Mouse (Mus musculus): ENCODE data around the gene Ccp110. TPM values are rescaled to one million over a fixed set of nuclear protein-coding genes. Genes with fewer than 3 reads are reported as not detected.

The Ccp110 gene
- total and polyA plus RNA-seq, 2 experiments from 2014 or later = 1.8 to 1.9 TPM

- ATAC-seq (ENCODE audit: insufficient read depth, low read depth) (peak; percentile 97), DNase-seq (ENCODE audit: low spot score) (peak; percentile 94)
- WGBS = 3% methylated on average over 41 of the region's 41 CpGs
- Histone ChIP-seq H3K4me1 (ENCODE audit: control insufficient read depth, insufficient read depth) (peaks cover 9% of the 10 kb centered on the region), H3K27ac (ENCODE audit: low read depth) (peak overlapping the region; percentile 54; the same call in 1 of the 2 replicates), H3K4me3 (ENCODE audit: low read depth, low read length) (peak overlapping the region; percentile 84), H3K9ac (replicated peaks; ENCODE audit: low read depth, low read length) (peak overlapping the region; percentile 67), H3K9me3 (replicated peaks; ENCODE audit: control insufficient read depth, low read length) (no peaks in the 10 kb centered on the region), H3K27me3 (ENCODE audit: control insufficient read depth, insufficient read depth, low read length) (no peaks in the 10 kb centered on the region), H3K36me3 (replicated peaks; ENCODE audit: control insufficient read depth, insufficient read depth, low read length) (peaks cover 17% of the 10 kb centered on the region), H3K4me2 (ENCODE audit: low read depth, low read length) (peak overlapping the region; percentile 91)
- TF ChIP-seq EP300 (IDR thresholded peaks at IDR 0.05; ENCODE audit: low read depth) = no peak
- no peak for TF ChIP-seq CTCF (IDR thresholded peaks at IDR 0.05; ENCODE audit: low read depth)
Measured at GRCm38 (mm10) chr7:118740532-118741338, 28.4 kb downstream of the Ccp110 start.

GRCm38 (mm10) chr7:118742278-118742677 lies 29.9 kb downstream of the Ccp110 start:
- peaks cover 9% of the 10 kb centered on the region for H3K4me1 ChIP-seq (ENCODE audit: control insufficient read depth, insufficient read depth)

GRCm38 (mm10) chr7:118744766-118745165 lies 32.4 kb downstream of the Ccp110 start:
- no peak for TF ChIP-seq CTCF (IDR thresholded peaks at IDR 0.05; ENCODE audit: low read depth)
- ATAC-seq (ENCODE audit: insufficient read depth, low read depth) (no peak), DNase-seq (ENCODE audit: low spot score) (no peak)
- 94% methylated on average over 5 of the region's 5 CpGs for WGBS
- no peak overlapping the region for H3K27ac ChIP-seq (ENCODE audit: low read depth)
- no peak overlapping the region for H3K4me3 ChIP-seq (ENCODE audit: low read depth, low read length)
- H3K4me2 ChIP-seq (ENCODE audit: low read depth, low read length) = no peak overlapping the region
- H3K27me3 ChIP-seq (ENCODE audit: control insufficient read depth, insufficient read depth, low read length) = no peaks in the 10 kb centered on the region
- H3K9me3 ChIP-seq (replicated peaks; ENCODE audit: control insufficient read depth, low read length) = no peaks in the 10 kb centered on the region
- H3K4me1 ChIP-seq (ENCODE audit: control insufficient read depth, insufficient read depth) = peaks cover 9% of the 10 kb centered on the region
- no peak overlapping the region for H3K9ac ChIP-seq (replicated peaks; ENCODE audit: low read depth, low read length)
- H3K36me3 ChIP-seq (replicated peaks; ENCODE audit: control insufficient read depth, insufficient read depth, low read length) = peaks cover 55% of the 10 kb centered on the region

More at GRCm38 (mm10) chr7:118742278-118742677, 29.9 kb downstream of the Ccp110 start:
- Histone ChIP-seq H3K27me3 (ENCODE audit: control insufficient read depth, insufficient read depth, low read length) (no peaks in the 10 kb centered on the region), H3K27ac (ENCODE audit: low read depth) (no peak overlapping the region), H3K36me3 (replicated peaks; ENCODE audit: control insufficient read depth, insufficient read depth, low read length) (peaks cover 30% of the 10 kb centered on the region), H3K9me3 (replicated peaks; ENCODE audit: control insufficient read depth, low read length) (no peaks in the 10 kb centered on the region), H3K4me2 (ENCODE audit: low read depth, low read length) (no peak overlapping the region), H3K4me3 (ENCODE audit: low read depth, low read length) (no peak overlapping the region), H3K9ac (replicated peaks; ENCODE audit: low read depth, low read length) (no peak overlapping the region)
- WGBS = 61% methylated on average over 6 of the region's 6 CpGs
- no peak for DNase-seq (ENCODE audit: low spot score)
- TF ChIP-seq CTCF (IDR thresholded peaks at IDR 0.05; ENCODE audit: low read depth) (no peak), EP300 (IDR thresholded peaks at IDR 0.05; ENCODE audit: low read depth) (no peak)
- no peak for ATAC-seq (ENCODE audit: insufficient read depth, low read depth)

- H3K9me3 ChIP-seq (replicated peaks; ENCODE audit: control insufficient read depth, low read length) = no peaks in the 10 kb centered on the region
- H3K4me1 ChIP-seq (ENCODE audit: control insufficient read depth, insufficient read depth) = no peaks in the 10 kb centered on the region
- no peaks in the 10 kb centered on the region for H3K27me3 ChIP-seq (ENCODE audit: control insufficient read depth, insufficient read depth, low read length)
- DNase-seq (ENCODE audit: low spot score) = no peak
- H3K36me3 ChIP-seq (replicated peaks; ENCODE audit: control insufficient read depth, insufficient read depth, low read length) = peaks cover 85% of the 10 kb centered on the region
- TF ChIP-seq CTCF (IDR thresholded peaks at IDR 0.05; ENCODE audit: low read depth) = no peak
- H3K27ac ChIP-seq (ENCODE audit: low read depth) = no peak overlapping the region
- H3K4me3 ChIP-seq (ENCODE audit: low read depth, low read length) = no peak overlapping the region
- H3K9ac ChIP-seq (replicated peaks; ENCODE audit: low read depth, low read length) = no peak overlapping the region
- no peak for ATAC-seq (ENCODE audit: insufficient read depth, low read depth)
- 88% methylated on average over 12 of the region's 12 CpGs for WGBS
- H3K4me2 ChIP-seq (ENCODE audit: low read depth, low read length) = no peak overlapping the region
Measured at GRCm38 (mm10) chr7:118747891-118748672, 35.7 kb downstream of the Ccp110 start.

GRCm38 (mm10) chr7:118749706-118750105 lies 37.4 kb downstream of the Ccp110 start:
- DNase-seq (ENCODE audit: low spot score) (no peak), ATAC-seq (ENCODE audit: insufficient read depth, low read depth) (no peak)
- no peak overlapping the region for H3K9ac ChIP-seq (replicated peaks; ENCODE audit: low read depth, low read length)
- H3K4me2 ChIP-seq (ENCODE audit: low read depth, low read length) = no peak overlapping the region
- 75% methylated on average over 8 of the region's 8 CpGs for WGBS
- no peak overlapping the region for H3K27ac ChIP-seq (ENCODE audit: low read depth)
- TF ChIP-seq EP300 (IDR thresholded peaks at IDR 0.05; ENCODE audit: low read depth) = no peak
- no peak for TF ChIP-seq CTCF (IDR thresholded peaks at IDR 0.05; ENCODE audit: low read depth)
- no peaks in the 10 kb centered on the region for H3K4me1 ChIP-seq (ENCODE audit: control insufficient read depth, insufficient read depth)
- H3K27me3 ChIP-seq (ENCODE audit: control insufficient read depth, insufficient read depth, low read length) = no peaks in the 10 kb centered on the region
- no peak overlapping the region for H3K4me3 ChIP-seq (ENCODE audit: low read depth, low read length)
- no peaks in the 10 kb centered on the region for H3K9me3 ChIP-seq (replicated peaks; ENCODE audit: control insufficient read depth, low read length)
- H3K36me3 ChIP-seq (replicated peaks; ENCODE audit: control insufficient read depth, insufficient read depth, low read length) = peaks cover 91% of the 10 kb centered on the region
